Comparison of ENCODE assay signal across 26 mouse cellular contexts in genomic region chr12:7421826-7422540, GRCm38 (mm10).
DNase-seq lines count a peak whose midpoint lies in the region; ATAC-seq lines count a peak whose summit lies in the region.
"Had no signal": no experiment of that assay in that cellular context is flagged by ENCODE, and none has a peak within 500 bp of the region (broad histone marks: within the 10 kb centered on the region; RNA-seq: fewer than 3 reads in every experiment).

No protein-coding gene starts in this region.

- intact Hi-C loops in left cerebral cortex, postnatal 14 days (cut with DNase I), result no loop called here

- H3K9me3 ChIP-seq in forebrain, embryonic 13.5 days (replicated peaks), result no peaks in the 10 kb centered on the region
- no peaks in the 10 kb centered on the region for H3K9me3 ChIP-seq in liver, embryonic 11.5 days (ENCODE audit: control insufficient read depth, low read length)
- H3K9me3 ChIP-seq: embryonic facial prominence, embryonic 10.5 days; embryonic facial prominence, embryonic 13.5 days; forebrain, embryonic 12.5 days; hindbrain, embryonic 12.5 days; hindbrain, embryonic 15.5 days had no signal

- H3K27ac ChIP-seq in forebrain, embryonic 13.5 days, result no peak overlapping the region
- H3K27ac ChIP-seq in liver, embryonic 11.5 days (ENCODE audit: low read depth, low read length), result no peak overlapping the region
- H3K27ac ChIP-seq: embryonic facial prominence, embryonic 10.5 days; embryonic facial prominence, embryonic 13.5 days; forebrain, embryonic 12.5 days; heart, adult 2 months; hindbrain, embryonic 12.5 days; hindbrain, embryonic 15.5 days had no signal

- peak; percentile 30 to 60 for DNase-seq in frontal cortex, postnatal 36 days (ENCODE audit: low spot score in 2 of 2)
- DNase-seq in frontal cortex, postnatal 10 days (ENCODE audit: low spot score in 2 of 2), result no peak
- DNase-seq in right cerebral cortex, adult 18-20 months, result peak; percentile 40
- DNase-seq in right cerebral cortex, postnatal 4 days, result no peak
- peak; percentile 19 to 42 for DNase-seq in left cerebral cortex, postnatal 14 days (ENCODE audit: low spot score in 2 of 2)
- no peak for DNase-seq in liver, embryonic 11.5 days (ENCODE audit: low spot score)
- DNase-seq: adrenal gland, adult 2 months; adrenal gland, postnatal 14 days; cerebellum, adult 11-12 months; cerebellum, adult 8-10 months; cerebellum, postnatal 10 days; cerebellum, postnatal 36 days; embryo, embryonic 11 days; gastrocnemius, postnatal 10 days; gastrocnemius, postnatal 36 days; heart, adult 2 months had no signal

- H3K9ac ChIP-seq in forebrain, embryonic 13.5 days, result no peak overlapping the region
- H3K9ac ChIP-seq in liver, embryonic 11.5 days (ENCODE audit: low read depth, low read length), result no peak overlapping the region
- H3K9ac ChIP-seq: embryonic facial prominence, embryonic 13.5 days; forebrain, embryonic 12.5 days; hindbrain, embryonic 12.5 days; hindbrain, embryonic 15.5 days had no signal

- no peak overlapping the region for H3K4me2 ChIP-seq in forebrain, embryonic 13.5 days
- no peak overlapping the region for H3K4me2 ChIP-seq in liver, embryonic 11.5 days
- H3K4me2 ChIP-seq: embryonic facial prominence, embryonic 13.5 days; forebrain, embryonic 12.5 days; heart, embryonic 11.5 days; hindbrain, embryonic 12.5 days; hindbrain, embryonic 15.5 days had no signal

- H3K36me3 ChIP-seq in forebrain, embryonic 13.5 days (ENCODE audit: poor library complexity, severe bottlenecking), result no peaks in the 10 kb centered on the region
- no peaks in the 10 kb centered on the region for H3K36me3 ChIP-seq in liver, embryonic 11.5 days (ENCODE audit: control insufficient read depth, insufficient read depth, low read length)
- H3K36me3 ChIP-seq: embryonic facial prominence, embryonic 10.5 days; embryonic facial prominence, embryonic 13.5 days; forebrain, embryonic 12.5 days; hindbrain, embryonic 12.5 days; hindbrain, embryonic 15.5 days had no signal

- WGBS in forebrain, embryonic 13.5 days, result 64% methylated on average over 2 of the region's 2 CpGs
- WGBS in liver, embryonic 11.5 days, result 31% methylated on average over 2 of the region's 2 CpGs

- H3K4me3 ChIP-seq in forebrain, embryonic 13.5 days, result no peak overlapping the region
- no peak overlapping the region for H3K4me3 ChIP-seq in liver, embryonic 11.5 days (ENCODE audit: low read depth, low read length)
- H3K4me3 ChIP-seq: embryonic facial prominence, embryonic 10.5 days; embryonic facial prominence, embryonic 13.5 days; erythroblast, embryonic 14.5 days; forebrain, embryonic 12.5 days; heart, adult 2 months; hindbrain, embryonic 12.5 days; hindbrain, embryonic 15.5 days had no signal

- H3K27me3 ChIP-seq in forebrain, embryonic 13.5 days, result no peaks in the 10 kb centered on the region
- H3K27me3 ChIP-seq in liver, embryonic 11.5 days (replicated peaks; ENCODE audit: control insufficient read depth, insufficient read depth, low read length), result no peaks in the 10 kb centered on the region
- H3K27me3 ChIP-seq: embryonic facial prominence, embryonic 13.5 days; forebrain, embryonic 12.5 days; hindbrain, embryonic 12.5 days; hindbrain, embryonic 15.5 days had no signal

- H3K4me1 ChIP-seq in forebrain, embryonic 13.5 days, result no peaks in the 10 kb centered on the region
- H3K4me1 ChIP-seq in liver, embryonic 11.5 days (replicated peaks; ENCODE audit: control insufficient read depth, insufficient read depth, low read length), result no peaks in the 10 kb centered on the region
- H3K4me1 ChIP-seq: embryonic facial prominence, embryonic 10.5 days; embryonic facial prominence, embryonic 13.5 days; forebrain, embryonic 12.5 days; hindbrain, embryonic 12.5 days; hindbrain, embryonic 15.5 days had no signal

- no peak for ATAC-seq in forebrain, embryonic 13.5 days
- ATAC-seq in liver, embryonic 11.5 days (replicated peaks; ENCODE audit: low FRiP score), result no peak
- ATAC-seq: CD4-positive, CD25-positive, alpha-beta regulatory T cell, adult 4 months; forebrain, embryonic 16.5 days had no signal

Comparison
In these comparisons a context has a peak if more than half of its experiments do, and no peak if none do; other contexts are left out.
1. DNase-seq: peak in frontal cortex, postnatal 36 days (2 of 2), right cerebral cortex, adult 18-20 months (single experiment) and left cerebral cortex, postnatal 14 days (2 of 2); none in frontal cortex, postnatal 10 days (0 of 2), right cerebral cortex, postnatal 4 days (single experiment) and liver, embryonic 11.5 days (single experiment).